Mouse (Mus musculus): ENCODE results near the gene Kiss1.
A peak's percentile ranks its signal among the peaks of the same experiment; 100 is the strongest.

Gene Kiss1

GRCm38 (mm10) chr1:133321267-133321925 lies at the start of gene Kiss1:
TSS of gene Kiss1 (plus strand) at chr1:133321875.
- no peak for DNase-seq (ENCODE audit: low spot score)

- no peak for DNase-seq (ENCODE audit: low spot score)
Observed at GRCm38 (mm10) chr1:133274163-133274562, 47.5 kb upstream of the Kiss1 start.

- DNase-seq (ENCODE audit: low spot score) = peak; percentile 37
Observed at GRCm38 (mm10) chr1:133276983-133277382, 44.7 kb upstream of the Kiss1 start.

DNA sequence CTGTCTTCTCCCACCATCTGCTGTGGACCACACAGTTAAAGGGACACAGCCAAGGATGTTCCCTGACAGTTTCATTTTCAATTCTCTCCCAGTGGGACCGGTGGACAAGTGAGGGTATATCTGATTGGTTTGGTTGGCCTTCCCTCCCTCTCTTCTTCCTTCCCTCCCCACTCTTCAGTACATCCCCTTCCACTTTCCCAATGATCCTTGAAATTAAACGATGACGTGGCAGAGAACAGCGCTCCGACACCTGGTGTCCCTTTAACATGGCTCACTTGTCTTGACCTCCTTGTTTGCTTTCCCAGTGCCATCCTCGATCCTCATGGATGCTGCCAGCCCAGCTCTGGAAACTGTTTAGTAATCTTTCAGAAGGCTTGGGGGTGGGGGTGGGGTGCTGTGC lies 43.1 kb upstream of the Kiss1 start:
- no peak for DNase-seq (ENCODE audit: low spot score)

DNA sequence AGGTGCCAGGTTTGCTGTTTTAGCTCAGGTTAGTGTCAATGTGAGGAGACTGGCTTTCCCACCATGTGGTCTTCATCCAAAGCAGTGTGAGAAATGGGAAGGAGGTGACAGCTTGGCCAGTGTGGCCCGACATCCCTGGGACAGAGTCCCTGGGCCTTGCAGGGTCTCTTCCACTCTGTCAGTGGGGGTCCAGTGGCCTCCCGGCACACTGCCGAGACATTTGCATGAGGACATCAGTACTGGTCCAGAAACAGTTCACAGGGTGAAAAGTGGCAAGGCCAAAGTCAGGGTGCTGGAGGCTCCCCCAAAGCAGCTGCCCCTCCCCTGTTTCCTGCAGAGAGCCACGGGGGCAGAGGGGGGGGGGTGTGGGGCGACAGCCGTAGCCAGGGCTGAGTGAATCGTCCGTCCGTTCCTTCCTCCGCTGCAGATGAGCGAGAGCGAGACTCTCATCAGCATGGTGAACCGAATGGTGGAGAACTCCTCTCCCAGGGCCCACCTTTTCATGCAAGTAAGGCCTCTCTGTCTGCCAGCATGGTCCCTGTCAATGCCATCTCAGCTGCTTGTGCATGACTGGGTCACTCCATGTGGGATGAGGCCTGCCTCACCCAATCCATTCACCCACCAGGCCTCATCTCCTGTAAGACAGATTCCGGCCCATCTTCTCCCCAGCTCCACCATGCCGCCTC lies 42.6 kb upstream of the Kiss1 start:
- DNase-seq (ENCODE audit: low spot score) = no peak

- no peak for DNase-seq (ENCODE audit: low spot score)
Observed at GRCm38 (mm10) chr1:133279632-133280093, 42.0 kb upstream of the Kiss1 start.

DNA sequence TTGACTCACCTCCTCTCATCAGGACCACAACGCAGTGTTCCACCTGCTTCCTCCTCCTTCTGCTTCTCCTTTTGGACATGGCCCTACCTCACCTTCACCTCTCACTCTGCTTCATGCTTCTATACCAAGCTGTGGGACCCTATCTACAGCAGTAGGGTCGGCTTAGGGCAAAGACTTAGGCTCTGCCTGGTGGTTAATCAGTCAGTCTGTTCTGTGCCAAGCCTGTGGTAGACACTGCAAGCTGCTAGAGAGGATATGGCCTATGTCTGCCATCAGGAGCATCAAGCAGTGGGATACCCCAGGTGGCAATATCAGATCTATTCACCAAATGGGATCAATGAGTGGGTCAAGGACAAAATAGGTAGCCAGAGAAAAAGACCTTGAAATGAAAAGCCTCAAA lies 41.1 kb upstream of the Kiss1 start:
- no peak for DNase-seq (ENCODE audit: low spot score)

DNA sequence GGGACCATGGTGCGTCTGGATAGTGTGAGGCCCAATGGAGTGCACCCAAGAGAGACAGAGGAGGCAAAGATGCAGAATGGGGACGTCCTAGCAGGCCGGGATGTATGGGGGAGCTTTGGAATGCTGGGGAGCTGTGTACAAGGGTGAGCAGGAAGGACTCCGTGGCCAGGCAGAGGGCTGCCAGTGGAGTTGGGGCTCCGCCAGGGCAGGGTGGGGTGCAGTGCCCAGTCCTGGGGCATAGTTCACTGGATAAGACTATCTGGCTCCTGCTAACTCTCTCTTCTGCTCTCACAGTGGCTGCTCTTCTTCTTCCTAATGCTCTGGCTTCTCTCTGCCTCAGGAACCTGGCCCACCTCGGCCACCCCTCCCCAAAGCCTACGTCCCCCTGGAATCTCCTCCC lies 35.8 kb upstream of the Kiss1 start:
- DNase-seq (ENCODE audit: low spot score) = no peak

DNA sequence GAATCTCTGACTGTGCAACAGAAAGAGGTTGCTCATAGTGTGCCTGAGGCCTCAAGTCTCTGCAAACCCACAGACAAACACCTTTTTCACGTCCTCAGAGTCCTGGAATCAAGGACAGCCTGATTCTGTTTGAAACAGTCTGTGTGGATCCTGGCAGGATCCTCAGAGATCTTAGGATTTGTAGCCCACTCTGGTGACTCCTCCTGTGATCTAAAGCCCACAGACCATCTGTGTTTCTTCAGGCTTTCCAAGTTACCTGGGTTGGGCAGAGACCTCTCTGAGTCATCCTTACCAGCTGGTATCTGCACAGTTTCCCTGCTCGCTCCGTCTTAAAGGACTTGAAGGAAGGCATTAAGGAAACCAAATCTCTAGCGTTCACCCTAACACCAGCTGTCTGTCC lies 34.6 kb upstream of the Kiss1 start:
- no peak for DNase-seq (ENCODE audit: low spot score)

DNA sequence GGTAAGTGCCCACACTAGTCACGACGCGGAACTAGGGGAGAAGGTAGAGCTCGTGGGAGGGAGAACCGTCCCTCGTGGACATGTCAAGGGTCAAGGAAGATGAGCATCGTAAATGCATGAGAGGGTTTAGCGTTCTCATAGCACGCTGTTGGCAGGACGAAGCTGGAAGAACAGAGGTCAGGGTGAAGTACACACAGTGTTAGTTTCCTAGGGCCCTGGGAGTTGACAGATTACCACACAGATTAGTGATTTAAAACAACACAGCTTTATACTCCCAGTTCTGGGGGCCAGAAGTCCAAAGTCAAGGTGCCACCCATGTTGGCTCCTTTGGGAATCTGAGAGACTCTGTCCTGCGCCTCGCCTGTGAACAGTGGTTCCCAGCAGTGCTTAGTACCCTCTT lies 33.8 kb upstream of the Kiss1 start:
- DNase-seq (ENCODE audit: low spot score) = no peak

- DNase-seq (ENCODE audit: low spot score) = no peak
Observed at GRCm38 (mm10) chr1:133291888-133292287, 29.8 kb upstream of the Kiss1 start.

DNA sequence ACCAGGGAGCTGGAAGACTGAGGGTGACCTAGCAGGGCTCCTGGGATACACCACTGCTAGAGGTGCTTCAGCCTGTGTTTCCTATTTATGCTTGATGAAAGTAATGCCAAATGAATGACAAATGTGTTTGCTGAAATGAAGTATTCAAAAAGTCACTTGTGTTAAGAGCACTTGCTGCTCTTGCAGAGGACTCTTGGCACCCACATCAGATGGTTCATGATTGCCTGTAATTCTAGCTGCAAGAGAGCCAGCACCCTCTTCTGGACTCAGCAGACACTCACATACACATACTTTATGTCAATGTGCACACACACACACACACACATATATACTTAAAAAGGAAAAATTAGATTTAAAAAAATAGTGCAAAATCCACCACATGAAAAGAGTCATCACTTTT lies 29.1 kb upstream of the Kiss1 start:
- no peak for DNase-seq (ENCODE audit: low spot score)

DNA sequence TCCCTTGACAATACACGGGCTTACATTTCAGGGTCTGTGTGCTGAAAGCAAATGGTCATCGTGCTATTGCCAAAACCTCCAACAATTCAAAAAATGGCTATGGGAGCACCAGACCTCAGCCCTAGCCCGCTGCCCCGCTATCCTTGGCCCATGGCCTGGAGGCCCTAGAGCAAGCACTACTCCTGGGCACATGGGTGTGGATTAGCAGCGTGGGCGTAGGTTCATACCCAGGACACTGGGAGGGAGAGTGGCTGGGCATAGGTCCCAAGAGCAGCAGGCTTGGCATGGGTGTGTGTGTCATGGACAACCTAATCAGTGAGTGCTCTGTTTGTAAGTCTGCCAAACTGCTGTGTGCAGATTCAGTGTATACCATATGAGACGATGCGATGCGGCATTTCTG lies 25.3 kb upstream of the Kiss1 start:
- DNase-seq (ENCODE audit: low spot score) = peak; percentile 90

GRCm38 (mm10) chr1:133298816-133299215 lies 22.9 kb upstream of the Kiss1 start:
- DNase-seq (ENCODE audit: low spot score) = no peak

- DNase-seq (ENCODE audit: low spot score) = peak; percentile 82
Observed at GRCm38 (mm10) chr1:133302540-133302939, 19.1 kb upstream of the Kiss1 start.

DNA sequence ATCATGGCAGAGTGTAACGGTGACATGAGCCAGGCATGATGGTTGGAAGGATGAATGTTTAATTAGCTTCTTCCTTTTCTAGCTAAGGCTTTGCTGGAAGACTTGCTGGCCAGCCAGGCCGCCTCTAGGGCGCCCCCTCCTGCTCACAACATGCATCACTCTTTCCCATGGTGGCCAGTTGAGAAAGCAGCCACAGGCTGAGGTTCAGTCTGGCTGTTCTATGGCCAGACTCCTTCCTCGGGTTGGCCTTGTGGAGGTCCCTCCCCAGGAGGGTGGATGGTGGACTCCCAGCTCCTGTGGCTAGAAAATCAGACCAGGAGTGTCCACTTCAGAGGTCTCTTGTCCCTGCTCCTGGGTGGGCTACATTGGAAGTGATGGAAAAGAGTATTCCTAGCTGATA lies 14.8 kb upstream of the Kiss1 start:
- DNase-seq (ENCODE audit: low spot score) = peak; percentile 73

- DNase-seq (ENCODE audit: low spot score) = peak; percentile 83
Observed at GRCm38 (mm10) chr1:133307318-133307717, 14.4 kb upstream of the Kiss1 start.

DNA sequence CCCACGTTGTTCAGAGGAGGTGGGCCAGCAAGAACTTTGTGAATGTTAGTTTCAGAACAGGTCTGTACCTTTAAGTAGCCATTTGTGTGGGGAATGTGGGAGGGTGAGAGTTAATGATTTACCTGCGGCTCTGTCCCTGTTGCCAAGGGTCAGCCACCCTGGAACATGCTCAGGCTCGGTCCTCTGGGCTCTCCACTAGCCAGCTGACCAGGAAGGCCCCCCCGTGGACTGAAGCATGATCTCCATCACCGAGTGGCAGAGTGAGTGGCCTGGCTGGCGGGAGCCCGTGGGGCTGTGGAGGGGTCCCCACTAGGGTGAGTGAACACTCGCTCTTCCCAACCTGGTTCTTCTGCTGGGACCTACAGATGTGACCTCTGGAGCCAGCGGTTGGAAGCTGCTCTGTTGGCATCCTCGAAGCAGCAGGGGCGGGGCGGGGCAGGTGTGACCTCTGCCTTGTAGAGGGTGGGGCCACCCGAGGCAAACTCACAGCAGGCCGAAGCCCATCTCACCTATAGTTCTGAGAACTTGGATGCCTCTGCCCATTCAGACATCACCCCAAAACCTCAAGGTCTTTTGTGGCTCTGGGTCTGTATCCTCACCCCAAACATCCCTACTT lies 11.9 kb upstream of the Kiss1 start, which contains the start of gene Golt1a:
Golt1a (plus strand) TSS at position 149 of the 616 bp plus-strand sequence.
- DNase-seq (ENCODE audit: low spot score) = no peak

DNA sequence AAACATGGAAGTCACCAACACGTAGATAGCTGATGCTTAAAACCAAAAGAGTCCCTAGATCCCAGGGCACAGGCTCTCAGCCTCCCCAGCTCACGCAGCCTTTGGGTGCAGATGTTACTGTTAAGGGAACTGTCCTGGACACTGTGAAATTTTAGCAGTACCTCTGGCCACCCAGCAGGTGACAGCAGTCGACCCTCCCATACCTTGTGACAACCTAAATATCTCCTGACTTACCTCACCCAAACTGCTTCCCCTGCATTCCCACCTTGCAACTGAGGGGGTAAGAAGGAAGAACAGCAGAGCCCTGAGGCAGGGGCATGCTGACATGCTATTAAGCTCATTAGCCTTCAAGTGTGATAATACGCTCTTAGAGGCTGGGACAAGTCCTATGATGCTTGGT lies 10.4 kb upstream of the Kiss1 start:
- DNase-seq (ENCODE audit: low spot score) = peak; percentile 51

DNA sequence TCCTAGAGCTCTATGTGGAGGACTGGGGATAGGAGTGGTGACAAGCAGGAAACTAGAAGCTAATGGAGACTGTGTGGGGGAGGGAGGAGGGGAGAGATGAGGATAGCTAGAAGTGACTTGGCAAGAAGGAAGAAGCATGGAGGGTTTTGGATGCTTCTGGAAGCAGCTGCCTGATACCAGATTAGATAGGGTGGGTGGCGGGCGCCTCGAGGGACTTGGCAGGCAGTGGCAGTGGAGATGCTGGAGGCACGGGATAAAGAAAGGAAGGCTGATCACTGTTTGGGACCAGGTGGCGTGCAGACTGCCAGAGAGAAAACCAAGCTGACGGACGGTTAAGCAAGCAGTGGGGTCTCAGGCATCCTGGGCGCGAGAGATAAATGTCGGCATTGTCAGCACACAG lies 9.7 kb upstream of the Kiss1 start:
- DNase-seq (ENCODE audit: low spot score) = peak; percentile 48

GRCm38 (mm10) chr1:133314364-133314763 lies 7.3 kb upstream of the Kiss1 start:
- DNase-seq (ENCODE audit: low spot score) = peak; percentile 59

DNA sequence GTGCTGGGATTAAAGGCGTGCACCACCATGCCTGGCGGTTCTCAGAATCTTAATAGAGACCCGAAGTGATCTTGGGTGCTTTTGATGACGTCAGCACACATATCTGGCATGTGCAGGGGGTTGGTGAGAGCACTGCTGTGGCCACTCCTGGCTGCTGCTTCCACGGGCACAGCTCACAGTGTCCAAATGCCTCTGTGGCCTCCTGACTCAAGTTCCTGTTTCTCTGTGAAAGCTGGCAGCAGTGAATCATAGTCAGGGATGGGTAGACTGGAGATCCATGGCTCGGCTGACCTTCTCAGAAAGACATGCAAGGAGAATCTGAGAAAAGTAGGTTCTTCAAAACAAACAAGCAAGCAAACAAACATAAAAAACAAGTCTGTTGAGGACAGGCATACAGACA lies 5.9 kb upstream of the Kiss1 start:
- DNase-seq (ENCODE audit: low spot score) = no peak

DNA sequence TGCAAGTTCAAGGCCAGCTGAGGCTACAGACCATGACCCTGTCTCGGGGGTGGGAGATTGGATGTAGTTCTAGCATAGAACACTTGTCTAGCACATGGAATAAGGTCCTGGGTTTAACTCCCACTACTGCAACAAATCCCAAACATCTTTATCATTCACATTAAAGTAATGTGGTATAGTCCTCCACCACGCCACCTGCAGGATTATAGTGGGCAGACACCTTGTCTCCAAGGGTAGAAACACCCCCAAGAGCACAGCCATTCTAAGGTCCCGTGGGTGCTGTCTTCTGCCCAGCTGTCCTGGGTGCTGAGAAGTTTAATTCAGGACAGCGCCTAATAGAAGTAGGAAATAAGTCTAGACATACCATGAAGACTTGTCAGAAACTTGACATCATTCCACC lies 5.1 kb upstream of the Kiss1 start:
- DNase-seq (ENCODE audit: low spot score) = no peak

Data from MN1 (cell line).